In the genomic region with DNA sequence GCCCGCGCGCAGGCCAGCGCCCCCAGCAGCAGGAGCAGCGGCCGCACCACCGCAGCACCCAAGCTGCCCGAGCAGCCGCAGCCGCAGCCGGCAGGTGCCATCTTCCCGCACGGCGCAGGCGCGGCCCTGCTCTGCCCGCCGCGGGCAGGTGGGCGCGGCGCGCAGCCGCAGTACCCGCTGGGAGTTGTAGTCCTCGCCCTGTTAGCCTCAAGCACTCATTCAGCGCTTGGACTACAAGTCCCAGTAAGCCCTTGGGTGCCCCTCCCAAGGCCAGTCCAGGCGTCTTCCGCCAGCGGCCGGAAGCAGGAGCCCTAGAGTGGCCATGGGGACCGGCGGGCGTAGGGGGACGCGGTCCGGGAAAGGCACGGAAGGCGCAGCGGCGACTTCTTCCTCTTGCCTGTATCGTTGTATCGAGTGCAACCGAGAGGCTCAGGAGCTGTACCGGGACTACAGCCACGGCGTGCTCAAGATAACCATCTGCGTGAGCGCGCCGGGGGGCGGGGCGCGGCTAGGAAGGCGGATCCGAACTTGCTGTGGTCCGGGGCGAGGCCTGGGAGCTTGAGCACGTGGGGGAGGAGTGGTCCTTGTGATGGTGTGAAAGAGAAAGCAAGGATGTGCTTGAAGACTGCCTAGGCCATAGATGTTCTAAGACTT, we compare ENCODE assay signal across 7 mouse cellular contexts. TPM values are rescaled to one million over a fixed set of nuclear protein-coding genes. Genes with fewer than 3 reads are reported as not detected.
DNase-seq lines count a peak whose midpoint lies in the region; ATAC-seq lines count a peak whose summit lies in the region.

TSS of gene Ttc13 (minus strand) at position 122 of the 654 bp plus-strand sequence.
TSS of gene Arv1 (plus strand) at position 278 of the 654 bp plus-strand sequence.

- DNase-seq in adrenal gland, postnatal 14 days = peak; percentile 97
- peak; percentile 98 for DNase-seq in embryonic facial prominence, embryonic 11.5 days (ENCODE audit: low spot score)
- peak; percentile 97 for DNase-seq in kidney, adult 11 months
- DNase-seq in limb, embryonic 10.5 days (ENCODE audit: low spot score) = peak; percentile 93
- peak; percentile 94 for DNase-seq in spleen, adult 12 weeks (ENCODE audit: low spot score)

- 1% methylated on average over 55 of the region's 59 CpGs for WGBS in embryonic facial prominence, embryonic 11.5 days
- under 1% methylated on average over 59 of the region's 59 CpGs for WGBS in limb, embryonic 10.5 days
- WGBS in midbrain, embryonic 13.5 days = under 1% methylated on average over 59 of the region's 59 CpGs

- peak within 1 kb of the TSS; percentile 98 for H3K4me3 ChIP-seq in embryonic facial prominence, embryonic 11.5 days (ENCODE audit: low read depth, low read length)
- peak within 1 kb of the TSS; percentile 98 for H3K4me3 ChIP-seq in limb, embryonic 10.5 days
- peak within 1 kb of the TSS; percentile 95 for H3K4me3 ChIP-seq in midbrain, embryonic 13.5 days (replicated peaks)

- H3K9me3 ChIP-seq in embryonic facial prominence, embryonic 11.5 days (replicated peaks; ENCODE audit: control insufficient read depth, low read length) = no peaks in the 10 kb centered on the region
- H3K9me3 ChIP-seq in limb, embryonic 10.5 days (replicated peaks) = no peaks in the 10 kb centered on the region
- H3K9me3 ChIP-seq in midbrain, embryonic 13.5 days = no peaks in the 10 kb centered on the region

- peak within 1 kb of the TSS; percentile 84 for H3K9ac ChIP-seq in embryonic facial prominence, embryonic 11.5 days (replicated peaks; ENCODE audit: low read length)
- peak within 1 kb of the TSS; percentile 93 for H3K9ac ChIP-seq in midbrain, embryonic 13.5 days (replicated peaks)

- no peaks in the 10 kb centered on the region for H3K27me3 ChIP-seq in embryonic facial prominence, embryonic 11.5 days (ENCODE audit: control insufficient read depth, insufficient read depth, low read length)
- no peaks in the 10 kb centered on the region for H3K27me3 ChIP-seq in limb, embryonic 10.5 days (ENCODE audit: low read depth, poor library complexity, severe bottlenecking)
- H3K27me3 ChIP-seq in midbrain, embryonic 13.5 days = no peaks in the 10 kb centered on the region

- ATAC-seq in embryonic facial prominence, embryonic 11.5 days (replicated peaks; ENCODE audit: insufficient number of reproducible peaks, low FRiP score, low TSS enrichment, low read depth) = peak; percentile 99
- peak; percentile 94 for ATAC-seq in granulocyte monocyte progenitor cell, adult 5-6 weeks (replicated peaks; ENCODE audit: poor library complexity, severe bottlenecking)
- peak; percentile 99 for ATAC-seq in midbrain, embryonic 13.5 days

- peak within 1 kb of the TSS; percentile 84 for H3K4me2 ChIP-seq in embryonic facial prominence, embryonic 11.5 days (ENCODE audit: low read depth, low read length)
- peak within 1 kb of the TSS; percentile 96 for H3K4me2 ChIP-seq in midbrain, embryonic 13.5 days (replicated peaks)

- H3K36me3 ChIP-seq in embryonic facial prominence, embryonic 11.5 days (replicated peaks; ENCODE audit: control insufficient read depth, insufficient read depth, low read depth, low read length) = peaks cover 2% of the 10 kb centered on the region; the same call in 1 of the 2 replicates
- peaks cover 26% of the 10 kb centered on the region for H3K36me3 ChIP-seq in limb, embryonic 10.5 days
- H3K36me3 ChIP-seq in midbrain, embryonic 13.5 days = peaks cover 20% of the 10 kb centered on the region

- peaks cover 4% of the 10 kb centered on the region for H3K4me1 ChIP-seq in embryonic facial prominence, embryonic 11.5 days (ENCODE audit: control insufficient read depth, insufficient read depth, low read length)
- peaks cover 27% of the 10 kb centered on the region for H3K4me1 ChIP-seq in limb, embryonic 10.5 days
- peaks cover 28% of the 10 kb centered on the region for H3K4me1 ChIP-seq in midbrain, embryonic 13.5 days (replicated peaks)

- H3K27ac ChIP-seq in embryonic facial prominence, embryonic 11.5 days (replicated peaks; ENCODE audit: low read depth, low read length) = 0 out of 2 replicates have a peak within 1 kb of the TSS, but pooled peaks have one; percentile 35
- H3K27ac ChIP-seq in limb, embryonic 10.5 days = peak within 1 kb of the TSS; percentile 86
- H3K27ac ChIP-seq in midbrain, embryonic 13.5 days = peak within 1 kb of the TSS; percentile 74

RNA-seq across cellular contexts. Expression of gene Ttc13, which starts in this region (rescaled TPM):
- 45.7 and 46.7 TPM in 2 replicates for total RNA-seq in adrenal gland, postnatal 14 days (2021)
- 52.1 and 55.1 TPM in 2 replicates for polyA plus RNA-seq in embryonic facial prominence, embryonic 11.5 days (2014; fragmentation: Nextera tagmentation; extraction: Ambion mirVana)
- total RNA-seq in granulocyte monocyte progenitor cell, adult 5-6 weeks (2014; fragmentation: Nextera tagmentation) = 44.3 and 46.4 TPM in 2 replicates
- total RNA-seq in granulocyte monocyte progenitor cell, adult 5-6 weeks (2017) = 53.3 and 56.4 TPM in 2 replicates
- polyA plus RNA-seq in limb, embryonic 10.5 days (2016; fragmentation: Nextera tagmentation; extraction: Ambion mirVana) = 45.5 and 51.9 TPM in 2 replicates
- 55.0 and 60.2 TPM in 2 replicates for polyA plus RNA-seq in midbrain, embryonic 13.5 days (2015; fragmentation: Nextera tagmentation; extraction: Ambion mirVana)

RNA-seq across cellular contexts. Expression of gene Arv1, which starts in this region (rescaled TPM):
- 9.6 and 12.4 TPM in 2 replicates for total RNA-seq in adrenal gland, postnatal 14 days (2021)
- 25.7 and 27.1 TPM in 2 replicates for polyA plus RNA-seq in embryonic facial prominence, embryonic 11.5 days (2014; fragmentation: Nextera tagmentation; extraction: Ambion mirVana)
- total RNA-seq in granulocyte monocyte progenitor cell, adult 5-6 weeks (2014; fragmentation: Nextera tagmentation) = 7.8 and 18.3 TPM in 2 replicates
- 5.4 and 5.7 TPM in 2 replicates for total RNA-seq in granulocyte monocyte progenitor cell, adult 5-6 weeks (2017)
- polyA plus RNA-seq in limb, embryonic 10.5 days (2016; fragmentation: Nextera tagmentation; extraction: Ambion mirVana) = 33.6 and 33.8 TPM in 2 replicates
- 32.6 and 33.3 TPM in 2 replicates for polyA plus RNA-seq in midbrain, embryonic 13.5 days (2015; fragmentation: Nextera tagmentation; extraction: Ambion mirVana)

Comparison
In these comparisons a context has a peak if more than half of its experiments do, and no peak if none do; other contexts are left out.
1. Peak in every context shown above with its lines: DNase-seq, ATAC-seq, H3K4me3 ChIP-seq and H3K27ac ChIP-seq.
2. H3K27ac ChIP-seq: peak in every context shown above with its lines; median percentile 86 in limb, embryonic 10.5 days; 74 in midbrain, embryonic 13.5 days; 35 in embryonic facial prominence, embryonic 11.5 days.